Mouse (Mus musculus): ENCODE measurements at regions not wholly inside any gene's neighbourhood (a gene's known extent, or its start where the extent isn't known, plus 50 kb on each side); places are given as distances from the start of the nearest gene placed in this dataset.

DNA sequence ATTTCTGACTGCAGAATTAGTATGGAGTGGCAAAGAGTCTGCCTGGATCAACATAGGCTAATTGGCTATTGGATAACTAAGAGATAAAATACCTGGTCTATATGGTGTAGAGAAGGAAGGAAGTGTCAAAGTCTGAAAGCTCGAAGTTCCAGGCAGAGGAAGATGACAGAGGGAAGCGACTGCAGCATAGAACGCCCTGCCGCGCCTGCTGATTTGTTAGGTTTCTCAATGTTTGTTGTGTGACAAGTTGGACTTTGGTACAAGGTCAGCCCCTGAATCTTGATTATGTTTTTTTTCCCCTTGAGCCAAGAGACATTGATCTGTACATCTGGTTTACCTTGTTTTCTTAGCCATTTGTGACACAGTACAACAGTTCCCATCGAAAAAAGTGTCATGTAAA, 517.6 kb downstream of the Tshz3 start:
- DNase-seq (ENCODE audit: low read depth, low spot score): no peak

DNA sequence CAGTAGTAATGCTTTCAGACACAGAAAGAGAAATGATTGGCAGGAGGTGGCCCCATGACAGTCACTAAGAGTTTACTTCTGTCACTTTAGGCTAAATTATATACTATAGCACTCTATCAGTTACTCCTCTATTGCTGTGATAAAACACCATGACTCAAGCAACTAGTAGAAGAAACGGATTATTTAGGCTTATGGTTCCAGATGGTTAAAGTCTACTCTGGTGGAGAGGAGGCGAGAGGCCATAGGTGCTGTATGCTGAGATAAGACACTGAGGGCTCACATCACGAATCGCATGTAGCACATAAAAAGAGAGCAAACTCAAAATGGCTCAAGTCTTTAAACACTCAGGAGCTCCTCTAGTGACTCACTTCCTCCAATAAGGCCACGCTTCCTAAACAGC, 522.6 kb downstream of the Tshz3 start:
- DNase-seq (ENCODE audit: low read depth, low spot score): no peak

DNA sequence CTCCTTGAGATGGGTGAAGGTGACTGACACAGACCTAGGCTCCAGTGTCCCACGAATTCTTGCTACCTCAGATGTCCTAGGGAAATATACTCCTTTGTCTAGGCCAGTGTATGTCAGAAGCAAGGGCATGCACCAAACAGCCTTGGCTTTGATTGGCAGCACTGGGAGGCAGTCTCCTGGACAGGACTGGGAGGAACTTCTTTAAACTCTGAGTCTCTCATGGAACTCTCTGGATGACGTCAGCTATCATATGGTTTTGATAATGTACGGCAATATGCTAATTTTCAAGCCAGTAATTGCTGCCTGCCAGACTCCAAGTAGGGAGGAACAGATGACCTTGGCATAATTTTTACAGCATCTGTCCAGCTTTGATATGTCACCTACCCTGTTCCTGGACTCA, 528.5 kb downstream of the Tshz3 start:
- DNase-seq (ENCODE audit: low read depth, low spot score): no peak

DNA sequence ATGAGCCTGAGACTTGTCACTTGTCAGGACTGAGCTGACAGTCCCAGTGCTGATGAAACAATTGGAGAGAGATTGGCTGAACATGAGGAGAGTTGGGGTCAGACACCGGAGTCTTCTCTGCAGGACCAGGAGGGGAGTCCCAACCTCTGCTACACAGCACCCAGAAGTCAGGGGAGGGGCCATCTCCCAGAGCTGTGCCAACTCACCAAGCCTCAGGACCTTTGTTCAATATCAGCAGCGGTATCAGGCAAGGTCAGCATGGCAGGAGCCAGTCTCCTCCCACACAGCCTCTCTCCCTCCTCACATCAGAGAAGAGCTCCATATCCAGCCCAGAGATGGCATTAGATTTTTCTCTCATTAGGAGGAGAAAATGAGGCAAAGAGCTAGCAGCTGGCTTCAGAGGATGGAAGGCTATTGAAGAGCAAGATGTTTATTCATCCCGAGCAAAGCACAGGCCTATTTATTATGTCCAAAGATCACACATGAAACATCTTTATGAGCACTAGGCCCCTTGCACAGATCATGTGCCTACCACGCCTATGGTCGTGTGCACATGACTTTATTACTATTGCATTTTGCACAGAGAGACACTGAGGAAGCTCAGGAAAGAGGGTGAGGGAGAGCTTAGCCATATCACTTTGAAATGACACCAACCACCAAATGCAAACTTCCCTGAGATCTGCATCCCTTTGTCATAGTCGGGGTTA, 532.9 kb downstream of the Tshz3 start:
- DNase-seq (ENCODE audit: low read depth, low spot score): no peak

DNA sequence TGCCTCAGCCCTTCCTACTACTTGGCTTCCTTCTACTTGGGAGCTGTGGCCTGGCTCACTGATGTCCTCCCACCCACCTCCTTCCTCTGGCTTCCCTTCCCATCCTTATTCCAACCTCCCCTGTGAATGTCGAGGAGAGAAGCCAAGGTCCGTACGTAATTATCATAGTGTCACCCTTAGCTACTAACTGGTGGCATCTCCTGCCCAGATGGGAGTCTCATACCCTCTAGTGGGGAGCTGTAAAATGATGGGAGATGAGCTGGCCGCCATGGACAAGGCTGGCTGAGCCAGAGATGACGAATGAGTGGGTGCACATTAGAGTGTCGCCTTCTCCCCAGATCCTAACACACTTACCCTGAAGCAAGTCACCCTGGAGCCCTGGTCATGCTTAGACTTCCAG, 532.6 kb downstream of the Zfp536 start:
- DNase-seq (ENCODE audit: low read depth, low spot score): peak; percentile 23

DNA sequence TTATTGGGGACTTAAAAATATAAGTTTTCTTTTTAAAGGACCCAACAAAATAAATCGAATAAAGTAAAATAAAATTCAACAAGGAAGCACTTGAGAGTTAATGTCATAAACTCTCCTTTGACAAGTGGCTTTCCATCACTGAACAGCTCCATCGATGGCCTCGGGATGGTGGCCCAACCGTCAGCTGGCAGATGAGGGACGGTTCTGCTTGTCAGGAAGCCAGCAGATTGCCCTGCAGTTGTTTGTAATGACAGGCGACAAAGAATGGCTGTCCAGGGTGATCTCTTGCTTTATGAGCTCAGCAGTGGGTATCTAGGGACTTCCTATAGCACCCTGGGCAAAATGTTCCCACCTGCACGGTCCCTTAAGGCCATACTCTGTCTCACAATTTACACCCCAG, 531.7 kb downstream of the Zfp536 start:
- no peak for DNase-seq (ENCODE audit: low read depth, low spot score)

DNA sequence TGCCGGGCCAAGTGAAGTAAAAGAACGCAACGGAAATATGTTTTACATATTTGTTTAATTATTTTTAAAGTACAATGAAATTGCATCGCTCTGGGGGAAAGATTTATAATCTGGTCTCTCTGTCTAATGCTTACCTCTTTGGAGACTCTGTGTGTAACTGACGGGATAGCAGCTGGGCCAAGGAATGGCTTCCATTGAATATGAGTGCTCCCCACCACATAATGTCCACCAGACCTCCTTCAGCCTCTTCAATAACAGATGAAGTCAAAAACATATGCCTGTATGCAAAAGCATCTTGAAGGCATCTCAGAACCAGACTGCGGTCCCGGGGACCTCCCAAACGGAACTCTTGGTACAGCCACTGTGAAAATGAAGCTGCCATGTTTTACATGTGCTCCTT, 531.0 kb downstream of the Zfp536 start:
- DNase-seq (ENCODE audit: low read depth, low spot score): no peak

DNA sequence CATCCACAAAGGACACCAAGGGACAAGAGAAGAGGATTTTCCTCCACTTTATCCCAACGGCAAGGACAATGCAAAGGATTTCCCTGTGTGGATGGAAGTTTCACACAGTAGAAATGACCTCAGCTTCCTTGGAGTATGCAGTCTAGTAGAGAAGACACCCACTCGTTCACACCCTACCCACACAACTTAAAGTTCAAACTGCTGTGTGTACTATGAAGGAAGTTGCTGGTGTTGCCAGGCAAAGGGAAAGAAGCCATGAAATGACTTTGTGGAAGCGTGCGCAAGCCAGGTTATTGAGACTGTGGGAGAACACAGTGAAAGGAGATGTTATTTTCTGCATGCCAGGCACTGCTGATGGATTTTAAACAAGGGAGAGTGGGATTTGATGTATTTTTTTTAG, 527.3 kb downstream of the Zfp536 start:
- peak; percentile 74 for DNase-seq (ENCODE audit: low read depth, low spot score)

DNA sequence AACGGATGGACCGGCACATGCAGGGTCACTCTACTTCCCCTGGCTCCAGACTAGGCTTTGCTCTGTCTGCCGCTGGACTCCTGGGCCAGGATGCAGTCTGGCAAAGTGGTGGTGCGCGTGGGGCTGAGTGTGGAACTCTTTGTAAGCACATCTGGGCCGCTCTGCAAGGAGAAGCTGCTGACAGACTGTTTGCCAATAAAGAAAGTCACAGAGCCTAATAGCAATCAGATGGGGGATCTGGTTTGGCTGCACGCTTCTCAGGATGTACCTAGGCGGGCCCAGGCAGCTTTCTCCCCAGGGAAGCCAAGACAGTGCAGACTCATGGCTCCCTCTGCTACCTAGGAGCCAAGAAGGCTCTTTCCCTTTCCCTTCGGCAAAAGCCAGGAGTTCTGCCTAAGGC, 519.0 kb downstream of the Zfp536 start:
- DNase-seq (ENCODE audit: low read depth, low spot score): no peak

DNA sequence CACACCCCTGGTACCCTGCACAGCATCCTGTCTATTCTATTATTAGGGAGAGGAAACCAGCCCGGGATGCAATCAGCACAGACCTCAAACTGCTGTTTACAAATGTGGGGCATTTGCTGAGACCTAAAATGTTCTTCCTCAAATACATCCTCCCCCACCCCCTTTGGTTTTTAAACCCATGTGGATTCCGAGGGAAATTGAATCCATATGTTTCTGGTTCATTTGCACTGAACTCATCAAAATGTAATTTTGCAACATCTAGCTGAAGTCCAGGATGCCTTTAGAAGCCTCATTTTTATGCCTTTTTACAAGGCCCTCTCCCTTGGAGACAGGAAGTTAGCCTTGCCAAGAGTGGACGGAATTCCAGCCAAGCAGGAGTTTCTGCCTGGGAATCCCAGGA, 517.6 kb downstream of the Zfp536 start:
- no peak for DNase-seq (ENCODE audit: low read depth, low spot score)

DNA sequence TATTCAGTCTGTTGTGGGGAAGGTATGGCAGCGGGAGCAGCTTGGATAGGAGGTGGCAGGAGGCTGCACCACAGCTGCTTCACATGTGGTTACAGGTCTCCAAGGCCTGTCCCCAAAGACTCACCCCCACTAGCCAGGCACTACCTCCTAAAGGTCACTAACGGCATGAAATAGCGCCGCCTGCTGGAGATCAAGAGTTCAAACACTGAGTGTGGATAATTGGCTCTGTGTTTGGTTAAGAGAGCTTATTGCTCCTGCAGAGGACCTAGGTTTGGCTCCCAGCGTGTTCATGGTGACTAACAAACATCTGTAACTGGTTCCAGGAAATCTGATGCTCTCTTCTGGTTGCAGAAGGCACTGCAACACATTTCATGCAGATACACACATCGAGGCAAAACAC, 514.1 kb downstream of the Zfp536 start:
- DNase-seq (ENCODE audit: low read depth, low spot score): no peak

DNA sequence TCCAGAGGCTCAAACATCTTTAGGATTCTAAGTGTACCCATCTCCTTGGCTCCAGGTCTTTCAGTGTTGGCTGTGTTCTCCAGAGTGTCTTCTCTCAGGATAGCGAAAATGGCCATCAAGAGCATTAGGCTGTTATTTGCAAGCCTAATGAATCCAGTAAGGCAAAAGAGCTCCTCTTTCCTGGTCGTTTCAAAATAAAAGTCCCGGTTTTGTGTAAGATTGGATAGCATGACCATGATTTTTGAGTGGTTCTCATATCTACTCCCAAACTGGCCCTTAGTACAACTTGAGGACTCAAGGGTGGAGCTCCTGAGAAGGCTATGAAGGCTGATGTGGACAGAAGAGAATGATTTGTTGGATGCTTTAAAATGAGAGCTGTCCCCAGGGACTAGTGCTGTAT, 510.6 kb downstream of the Zfp536 start:
- DNase-seq (ENCODE audit: low read depth, low spot score): no peak

DNA sequence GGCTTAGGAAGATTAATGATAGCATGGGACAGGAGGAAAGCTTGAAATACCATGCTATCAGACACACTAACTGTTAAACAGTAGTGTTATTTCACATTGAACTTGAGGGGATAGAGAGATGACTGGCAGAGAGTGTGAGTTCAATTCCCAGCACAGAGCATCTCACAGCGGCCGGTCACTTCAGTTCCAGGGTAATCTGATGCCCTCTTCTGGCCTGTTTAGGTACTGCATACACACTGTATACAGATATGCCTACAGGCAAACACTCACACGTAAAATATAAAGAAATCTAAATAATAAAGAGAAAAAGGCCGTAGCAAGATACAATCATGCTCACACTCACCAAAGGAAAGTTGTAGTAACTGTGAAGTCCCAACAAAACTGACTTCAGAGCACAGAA, 506.0 kb downstream of the Zfp536 start:
- DNase-seq (ENCODE audit: low read depth, low spot score): no peak

DNA sequence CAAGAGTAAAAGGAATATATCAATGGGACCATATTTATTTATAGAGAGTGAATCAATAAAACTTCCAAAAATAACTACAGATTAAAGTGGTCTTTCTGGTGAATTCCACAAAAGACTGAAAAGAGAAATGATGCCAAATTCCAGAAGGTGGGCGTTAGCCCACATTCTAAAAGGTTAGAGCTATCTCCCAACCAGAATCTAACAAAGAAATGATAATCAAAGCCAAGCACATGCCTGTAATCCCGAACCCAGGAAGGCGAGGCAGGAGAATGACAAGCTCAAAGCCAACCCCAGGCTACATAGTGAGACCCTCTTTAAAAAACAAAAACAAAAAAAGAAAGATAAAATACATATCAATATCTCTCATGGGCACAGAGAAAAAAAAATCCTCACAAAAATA, 502.6 kb downstream of the Zfp536 start:
- no peak for DNase-seq (ENCODE audit: low read depth, low spot score)

DNA sequence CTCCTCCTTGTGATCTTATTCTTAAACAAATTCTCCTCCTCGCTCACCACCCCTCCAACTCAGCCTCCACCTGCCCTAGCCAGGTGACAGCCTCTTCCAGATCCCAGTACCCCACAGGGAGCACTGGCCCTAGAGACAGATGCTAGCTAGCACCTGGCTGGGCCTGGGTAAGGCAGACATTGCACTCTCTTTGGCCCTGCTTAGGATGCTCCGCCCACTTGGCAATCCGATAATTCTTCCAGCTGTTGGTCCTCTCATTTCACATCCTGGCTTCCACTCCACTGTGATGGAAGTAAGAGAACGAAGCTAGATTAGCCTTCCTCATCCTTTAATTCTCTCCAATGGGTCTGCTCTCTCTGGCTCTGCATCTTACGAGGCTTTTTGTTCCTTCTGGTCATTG, 483.4 kb downstream of the Zfp536 start:
- no peak for DNase-seq (ENCODE audit: low read depth, low spot score)

DNA sequence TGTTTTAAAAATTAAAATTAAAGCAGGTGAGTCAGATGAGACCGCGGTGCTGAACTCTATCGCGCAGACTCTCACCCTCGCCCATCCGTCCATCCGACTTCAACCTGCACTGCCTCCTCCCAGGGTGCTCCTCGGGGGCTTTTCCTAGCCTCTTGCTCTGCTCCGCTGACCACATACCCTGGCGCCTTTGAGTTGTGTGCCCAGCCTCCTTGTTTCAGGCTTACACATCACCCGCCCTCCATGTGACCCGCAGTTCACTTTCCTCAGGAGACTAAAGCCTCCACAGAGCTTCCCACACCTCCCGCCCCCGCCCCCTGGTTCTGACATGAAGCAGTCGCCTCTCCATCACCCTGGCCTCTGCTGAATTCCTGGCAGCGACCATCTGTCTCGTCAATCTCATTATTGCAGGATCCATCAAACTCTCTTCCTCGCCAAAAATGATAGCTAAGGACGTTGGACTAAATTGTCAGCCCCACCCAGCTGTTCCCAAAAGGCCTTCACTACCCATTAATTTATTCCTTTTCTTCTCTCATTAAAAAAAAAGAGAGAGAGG, 482.9 kb downstream of the Zfp536 start:
- no peak for DNase-seq (ENCODE audit: low read depth, low spot score)

DNA sequence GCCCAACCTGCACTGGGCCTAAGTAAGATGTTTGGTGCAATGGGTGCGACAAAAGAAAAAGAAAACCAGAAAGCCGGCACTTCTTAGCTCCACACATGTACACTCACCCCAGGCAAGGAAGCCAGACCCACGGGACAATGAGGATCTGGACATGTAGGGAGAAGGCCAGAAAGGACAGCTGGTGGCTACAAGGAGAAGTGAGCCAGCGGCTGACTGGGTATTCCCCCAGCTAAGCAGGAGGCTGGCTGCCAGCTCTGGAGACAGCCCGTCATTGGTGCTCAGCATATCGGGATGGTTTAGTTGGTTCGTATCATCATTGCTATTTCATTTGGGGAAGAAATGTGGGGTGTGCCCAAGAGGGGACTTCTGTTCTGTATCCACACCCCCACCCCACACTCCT, 481.7 kb downstream of the Zfp536 start:
- peak; percentile 31 for DNase-seq (ENCODE audit: low read depth, low spot score)

DNA sequence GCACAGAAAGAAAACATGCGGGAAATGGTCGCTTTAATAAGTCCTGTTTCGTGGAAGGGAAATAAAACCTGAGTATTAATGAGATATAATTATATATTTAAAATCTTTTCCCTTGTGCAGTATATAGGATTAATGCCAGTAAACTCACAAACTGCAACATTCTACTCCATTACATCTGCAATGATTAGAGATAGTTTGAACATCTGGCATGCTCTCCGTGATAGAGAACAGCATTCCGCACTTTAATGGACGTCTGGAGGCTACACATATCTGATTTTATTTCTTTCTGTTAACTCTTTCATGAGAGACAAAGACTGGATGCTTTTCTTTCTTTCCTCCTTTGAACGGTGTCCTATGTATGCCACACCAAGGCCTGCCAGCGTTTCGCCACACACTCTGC, 480.9 kb downstream of the Zfp536 start:
- no peak for DNase-seq (ENCODE audit: low read depth, low spot score)

DNA sequence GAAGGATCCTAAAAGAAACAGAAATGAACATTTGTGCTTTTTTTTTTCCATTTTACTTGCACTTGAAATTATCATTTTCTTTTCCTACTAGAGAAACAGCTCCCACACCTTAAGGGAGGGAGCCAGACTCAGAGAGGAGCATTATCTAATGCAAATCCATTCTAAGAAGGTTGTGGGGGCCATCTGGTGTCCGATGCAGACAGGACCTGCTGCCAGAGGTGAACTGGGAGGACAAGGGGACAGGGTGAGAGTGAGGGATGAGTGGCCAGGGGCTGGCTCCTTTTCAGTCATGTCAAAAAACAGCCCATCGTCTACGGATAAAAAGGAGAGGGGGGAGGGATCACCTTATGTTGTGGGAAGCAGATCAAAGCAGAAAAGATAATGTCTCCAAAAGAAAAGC, 474.6 kb downstream of the Zfp536 start:
- DNase-seq (ENCODE audit: low read depth, low spot score): peak; percentile 46

DNA sequence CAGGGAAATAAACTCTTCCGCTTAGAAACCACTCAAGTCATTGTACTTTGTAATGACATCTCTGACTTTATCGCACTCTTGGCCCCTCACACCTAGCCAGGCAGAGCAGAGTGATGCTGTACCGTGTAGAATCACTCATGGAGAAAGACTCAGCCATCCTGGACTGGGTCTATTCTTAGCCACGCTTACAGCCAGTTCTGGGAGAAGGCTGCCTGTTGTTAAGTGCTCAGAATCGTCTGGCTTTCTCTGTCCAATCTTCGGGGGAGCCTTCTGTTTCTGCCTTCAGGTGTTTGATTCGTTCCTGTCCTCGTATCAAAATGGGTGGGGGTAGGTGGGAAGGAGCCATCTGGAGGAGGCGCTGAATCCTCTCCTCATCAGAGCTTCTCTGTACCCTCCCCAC, 468.0 kb downstream of the Zfp536 start:
- DNase-seq (ENCODE audit: low read depth, low spot score): peak; percentile 50

DNA sequence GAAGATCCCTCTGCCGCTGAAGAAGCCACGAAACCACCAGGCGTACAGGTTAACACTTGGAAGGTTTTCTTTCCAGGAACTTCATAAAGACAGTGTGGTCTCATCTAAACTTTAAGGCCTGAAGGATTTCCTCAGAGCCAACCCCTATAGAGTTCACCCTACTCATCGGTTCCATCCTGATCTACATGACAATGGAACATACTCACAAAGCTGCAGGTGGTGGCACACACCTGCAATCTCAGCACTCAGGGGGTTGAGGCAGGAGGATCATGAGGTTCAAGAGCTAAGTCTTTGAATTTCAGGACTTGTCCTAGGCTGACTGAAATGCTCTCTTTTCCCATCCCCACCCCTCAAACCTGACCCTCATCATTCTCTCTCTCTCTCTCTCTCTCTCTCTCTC, 466.2 kb downstream of the Zfp536 start:
- no peak for DNase-seq (ENCODE audit: low read depth, low spot score)

DNA sequence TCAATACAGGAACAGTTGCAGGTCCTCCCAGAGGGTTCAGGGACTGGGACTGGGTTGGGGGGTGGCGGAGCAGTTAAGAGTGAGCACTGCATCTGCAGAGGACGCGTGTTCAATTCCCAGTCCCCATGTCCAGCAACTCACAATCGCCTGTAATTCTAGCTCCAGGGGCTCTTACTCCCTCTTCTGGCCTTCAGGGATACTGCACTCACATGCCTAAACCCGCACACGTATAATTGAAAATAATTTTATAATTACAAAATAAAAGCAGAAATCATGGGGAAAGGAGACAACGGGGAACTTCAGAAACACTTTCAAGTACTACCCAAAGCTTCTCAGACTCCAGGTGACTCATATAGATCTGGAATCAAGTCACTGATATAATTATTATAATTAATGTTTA, 448.8 kb downstream of the Zfp536 start:
- DNase-seq (ENCODE audit: low read depth, low spot score): no peak

DNA sequence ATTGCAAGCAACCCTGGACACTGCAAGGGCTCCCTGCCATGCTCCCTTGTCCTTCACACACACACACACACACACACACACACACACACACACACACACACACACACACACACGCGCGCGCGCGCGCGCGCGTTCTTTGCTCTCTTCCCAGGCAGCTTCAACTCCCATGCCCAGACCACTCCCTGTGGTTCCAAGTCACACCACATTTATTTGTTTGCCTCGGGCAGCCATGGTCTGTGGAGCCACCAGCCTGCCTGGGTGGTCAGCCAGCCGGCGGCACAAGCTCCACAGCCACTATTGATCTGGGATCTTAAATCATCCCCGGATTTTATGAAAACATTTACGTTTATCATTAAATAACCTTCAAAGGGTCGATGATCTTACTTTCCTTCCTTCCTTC, 440.0 kb downstream of the Zfp536 start:
- no peak for DNase-seq (ENCODE audit: low read depth, low spot score)

DNA sequence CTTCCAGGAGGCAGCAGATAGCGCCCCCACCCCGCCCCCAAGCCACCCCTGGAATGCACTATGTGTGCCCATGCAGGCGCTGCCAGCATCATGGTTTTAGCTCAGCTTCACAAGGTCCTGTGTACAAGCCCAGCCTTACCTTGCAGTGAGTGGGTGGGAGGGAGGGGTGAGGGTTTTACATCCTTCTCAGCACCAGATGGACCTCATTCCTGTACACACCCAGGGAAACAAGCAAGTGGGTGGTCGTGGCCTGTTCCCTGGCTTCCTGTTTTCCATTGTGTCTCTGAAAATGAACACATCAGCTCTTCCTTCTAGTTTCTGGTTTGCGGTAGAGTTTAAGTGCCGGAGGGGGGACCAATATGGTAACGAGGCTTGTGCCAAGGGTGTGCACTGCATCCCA, 438.2 kb downstream of the Zfp536 start:
- peak; percentile 24 for DNase-seq (ENCODE audit: low read depth, low spot score)
